Mouse (Mus musculus): ENCODE measurements around the gene Gm28374. TPM values are rescaled to one million over a fixed set of nuclear protein-coding genes. Genes with fewer than 3 reads are reported as not detected.

The Gm28374 gene
- polyA plus RNA-seq, 1 experiment from 2014 or later = 2.5 TPM

DNA sequence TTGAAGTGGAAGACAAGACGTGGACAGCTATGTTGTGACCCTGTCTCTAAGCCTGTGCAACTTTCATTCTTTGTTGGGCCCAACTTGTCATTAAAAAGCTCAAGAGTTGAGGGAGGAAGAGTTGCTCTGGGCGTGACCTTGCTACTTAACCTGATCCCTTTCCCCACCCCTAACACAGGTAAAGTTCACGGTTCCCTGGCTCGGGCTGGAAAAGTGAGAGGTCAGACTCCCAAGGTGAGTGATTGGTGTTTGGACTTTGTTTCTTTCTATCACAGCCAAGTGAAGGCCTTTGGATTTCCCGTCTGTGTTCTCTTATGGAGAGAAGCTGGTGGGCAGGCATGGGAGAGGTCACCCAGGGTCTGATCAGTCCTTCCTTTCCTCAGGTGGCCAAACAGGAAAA, 23.1 kb downstream of the Gm28374 start:
- Histone ChIP-seq H3K4me1 (ENCODE audit: insufficient read depth, low read length) (peaks cover 40% of the 10 kb centered on the region), H3K27ac (ENCODE audit: low read length) (no peak overlapping the region), H3K9ac (replicated peaks; ENCODE audit: low read length) (peak overlapping the region; percentile 88), H3K4me2 (replicated peaks; ENCODE audit: low read depth, low read length) (peak overlapping the region; percentile 85), H3K36me3 (ENCODE audit: insufficient read depth, low read length) (peaks cover 25% of the 10 kb centered on the region), H3K27me3 (ENCODE audit: insufficient read depth, low read length) (no peaks in the 10 kb centered on the region), H3K9me3 (ENCODE audit: low read length) (no peaks in the 10 kb centered on the region), H3K4me3 (ENCODE audit: low read length) (peak overlapping the region; percentile 97)
- no peak for ATAC-seq (ENCODE audit: low FRiP score, low TSS enrichment)
- 75% methylated on average over 5 of the region's 5 CpGs for WGBS

DNA sequence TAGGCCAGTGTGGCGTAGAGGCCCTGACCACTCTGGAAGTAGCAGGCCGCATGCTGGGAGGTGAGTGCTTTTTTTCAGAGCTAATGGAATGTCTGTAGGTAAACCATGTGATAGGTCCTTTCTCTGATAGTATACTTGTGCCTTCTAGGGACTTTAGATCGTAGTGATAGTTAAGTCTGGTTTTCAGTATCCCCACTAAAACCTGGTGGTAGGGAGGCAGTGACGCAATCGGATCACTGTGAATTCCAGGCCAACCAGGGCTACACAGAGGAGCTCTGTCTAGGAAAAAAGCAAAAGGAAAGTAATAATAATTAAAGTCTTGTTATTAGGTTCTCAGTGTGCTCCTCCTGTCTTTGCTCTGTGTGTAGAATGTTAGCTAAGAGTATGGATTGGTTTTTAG, 23.5 kb downstream of the Gm28374 start:
- Histone ChIP-seq H3K4me1 (ENCODE audit: insufficient read depth, low read length) (peaks cover 40% of the 10 kb centered on the region), H3K4me2 (replicated peaks; ENCODE audit: low read depth, low read length) (peak overlapping the region; percentile 85), H3K27me3 (ENCODE audit: insufficient read depth, low read length) (no peaks in the 10 kb centered on the region), H3K9ac (replicated peaks; ENCODE audit: low read length) (peak overlapping the region; percentile 88), H3K36me3 (ENCODE audit: insufficient read depth, low read length) (peaks cover 30% of the 10 kb centered on the region), H3K4me3 (ENCODE audit: low read length) (peak overlapping the region; percentile 97), H3K9me3 (ENCODE audit: low read length) (no peaks in the 10 kb centered on the region), H3K27ac (ENCODE audit: low read length) (0 out of 2 replicates have a peak overlapping the region, but pooled peaks have one; percentile 64)
- 34% methylated on average over 5 of the region's 5 CpGs for WGBS
- no peak for ATAC-seq (ENCODE audit: low FRiP score, low TSS enrichment)

DNA sequence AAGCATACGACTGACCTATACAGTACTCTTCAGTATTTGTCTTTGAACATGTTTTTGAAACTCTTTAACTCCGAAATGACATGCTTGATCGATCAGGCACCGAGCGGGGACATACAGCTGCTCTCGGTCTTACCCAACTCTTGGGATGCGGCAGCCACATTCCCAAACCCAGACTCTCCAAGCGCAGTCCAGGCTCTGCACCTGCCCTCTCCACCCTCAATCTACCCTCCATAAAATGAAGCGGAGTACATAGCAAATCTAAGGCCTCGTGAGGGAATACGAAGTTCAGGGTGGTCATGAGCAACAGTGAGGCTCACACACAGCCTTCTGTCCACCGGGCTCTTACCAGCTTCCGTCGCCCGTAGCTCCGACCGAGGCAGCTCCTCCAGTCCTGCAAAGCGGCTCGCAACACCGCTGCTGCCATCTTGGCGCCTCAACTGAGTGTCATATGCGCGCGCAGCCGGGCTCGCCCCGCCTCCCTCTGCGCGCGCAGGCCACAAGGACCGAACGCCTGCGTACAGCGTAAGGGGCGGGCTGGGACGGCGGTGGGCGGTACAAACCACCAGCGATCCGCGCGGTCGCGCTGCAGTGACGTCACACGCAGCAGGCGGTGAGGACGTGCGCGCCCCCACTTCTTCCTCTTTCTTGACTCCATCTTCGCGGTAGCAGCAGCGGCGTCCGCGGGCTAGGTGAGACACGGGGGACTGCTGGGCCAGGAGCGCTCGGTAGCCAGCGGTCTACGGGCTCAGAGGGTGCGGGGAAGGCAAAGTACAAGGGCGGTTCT, 24.6 kb downstream of the Gm28374 start, which contains the start of the genes Mrpl49 and Fau:
Gene Mrpl49 (minus strand): TSS at position 473 of the 784 bp plus-strand sequence.
Gene Fau (plus strand): TSS at position 532 of the 784 bp plus-strand sequence.
- peak within 1 kb of the TSS; percentile 97 for H3K4me3 ChIP-seq (ENCODE audit: low read length)
- peaks cover 40% of the 10 kb centered on the region for H3K36me3 ChIP-seq (ENCODE audit: insufficient read depth, low read length)
- no peaks in the 10 kb centered on the region for H3K27me3 ChIP-seq (ENCODE audit: insufficient read depth, low read length)
- no peaks in the 10 kb centered on the region for H3K9me3 ChIP-seq (ENCODE audit: low read length)
- H3K9ac ChIP-seq (replicated peaks; ENCODE audit: low read length) = peak within 1 kb of the TSS; percentile 91
- ATAC-seq (ENCODE audit: low FRiP score, low TSS enrichment) = peak; percentile 88
- peaks cover 33% of the 10 kb centered on the region for H3K4me1 ChIP-seq (ENCODE audit: insufficient read depth, low read length)
- H3K27ac ChIP-seq (ENCODE audit: low read length) = peak within 1 kb of the TSS; percentile 75
- under 1% methylated on average over 55 of the region's 63 CpGs for WGBS
- H3K4me2 ChIP-seq (replicated peaks; ENCODE audit: low read depth, low read length) = peak within 1 kb of the TSS; percentile 88

DNA sequence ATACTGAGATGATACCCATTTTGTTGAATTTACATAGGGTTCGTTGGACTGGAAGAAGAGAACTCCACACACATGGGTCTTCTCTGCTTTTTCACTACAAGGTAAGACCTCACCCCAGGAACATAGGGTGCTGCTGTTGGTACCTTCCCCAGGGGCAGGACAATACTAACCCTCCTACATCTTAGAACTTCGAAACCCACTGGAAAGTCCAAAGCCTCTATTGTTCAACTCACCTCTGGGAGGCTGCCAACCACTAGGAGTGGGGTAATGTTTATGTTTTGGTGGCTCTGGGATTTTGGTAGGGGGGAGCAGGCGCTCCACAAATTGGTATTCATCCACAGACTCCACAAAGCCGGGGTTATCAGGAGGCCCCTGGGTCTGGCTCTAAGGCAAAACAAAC, 25.4 kb downstream of the Gm28374 start:
- H3K27ac ChIP-seq (ENCODE audit: low read length) = no peak overlapping the region
- peak overlapping the region; percentile 91 for H3K9ac ChIP-seq (replicated peaks; ENCODE audit: low read length)
- peaks cover 25% of the 10 kb centered on the region for H3K4me1 ChIP-seq (ENCODE audit: insufficient read depth, low read length)
- no peak for ATAC-seq (ENCODE audit: low FRiP score, low TSS enrichment)
- 46% methylated on average over 4 of the region's 4 CpGs for WGBS
- peak overlapping the region; percentile 97 for H3K4me3 ChIP-seq (ENCODE audit: low read length)
- H3K9me3 ChIP-seq (ENCODE audit: low read length) = no peaks in the 10 kb centered on the region
- H3K36me3 ChIP-seq (ENCODE audit: insufficient read depth, low read length) = peaks cover 48% of the 10 kb centered on the region
- no peaks in the 10 kb centered on the region for H3K27me3 ChIP-seq (ENCODE audit: insufficient read depth, low read length)
- peak overlapping the region; percentile 88 for H3K4me2 ChIP-seq (replicated peaks; ENCODE audit: low read depth, low read length)

DNA sequence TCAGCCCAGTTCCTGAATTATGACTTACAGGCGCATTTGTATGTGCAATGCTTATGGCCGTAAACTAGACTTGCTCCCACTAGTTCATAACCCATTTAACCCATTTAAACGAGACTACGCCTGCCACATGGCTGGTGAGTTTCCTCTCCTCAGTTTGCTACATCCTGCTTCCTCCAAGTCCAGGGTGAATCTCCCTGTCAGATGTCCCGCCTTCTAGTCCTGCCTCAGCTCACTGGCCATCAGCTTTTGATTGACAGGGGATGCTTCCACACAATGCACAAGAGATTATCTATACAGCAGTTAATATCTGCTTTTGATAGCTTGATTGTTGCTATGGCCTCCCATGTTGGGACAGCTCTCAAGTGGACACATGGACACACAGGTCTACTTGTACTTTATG, 27.8 kb downstream of the Gm28374 start:
- Histone ChIP-seq H3K36me3 (ENCODE audit: insufficient read depth, low read length) (peaks cover 67% of the 10 kb centered on the region), H3K27me3 (ENCODE audit: insufficient read depth, low read length) (no peaks in the 10 kb centered on the region), H3K9ac (replicated peaks; ENCODE audit: low read length) (no peak overlapping the region), H3K4me3 (ENCODE audit: low read length) (no peak overlapping the region), H3K9me3 (ENCODE audit: low read length) (no peaks in the 10 kb centered on the region), H3K4me2 (replicated peaks; ENCODE audit: low read depth, low read length) (no peak overlapping the region), H3K4me1 (ENCODE audit: insufficient read depth, low read length) (peaks cover 20% of the 10 kb centered on the region), H3K27ac (ENCODE audit: low read length) (no peak overlapping the region)
- WGBS = 74% methylated on average over 5 of the region's 5 CpGs
- ATAC-seq (ENCODE audit: low FRiP score, low TSS enrichment) = no peak

DNA sequence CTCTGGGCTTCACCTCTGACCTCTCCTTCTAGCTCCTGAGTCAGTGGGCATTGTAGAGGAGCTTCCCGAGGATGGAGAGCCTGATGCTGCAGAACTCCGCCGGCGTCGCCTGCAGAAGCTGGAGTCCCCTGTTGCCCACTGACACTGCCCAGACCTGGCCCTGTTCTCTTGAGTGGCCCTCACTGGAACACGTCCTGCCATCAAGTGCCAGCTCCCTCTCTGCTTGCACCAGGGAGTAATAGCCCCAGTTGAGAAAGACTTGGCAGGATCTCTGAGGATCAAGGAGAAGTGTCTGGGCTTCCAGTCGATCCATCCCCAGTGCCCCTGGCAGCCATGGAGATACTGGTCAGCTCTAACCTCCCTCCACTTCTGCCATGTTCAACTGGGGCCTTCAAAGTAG, 29.5 kb downstream of the Gm28374 start:
- Histone ChIP-seq H3K27me3 (ENCODE audit: insufficient read depth, low read length) (no peaks in the 10 kb centered on the region), H3K9me3 (ENCODE audit: low read length) (no peaks in the 10 kb centered on the region), H3K4me1 (ENCODE audit: insufficient read depth, low read length) (peaks cover 20% of the 10 kb centered on the region), H3K27ac (ENCODE audit: low read length) (no peak overlapping the region), H3K4me3 (ENCODE audit: low read length) (no peak overlapping the region), H3K4me2 (replicated peaks; ENCODE audit: low read depth, low read length) (no peak overlapping the region), H3K36me3 (ENCODE audit: insufficient read depth, low read length) (peaks cover 76% of the 10 kb centered on the region), H3K9ac (replicated peaks; ENCODE audit: low read length) (no peak overlapping the region)
- ATAC-seq (ENCODE audit: low FRiP score, low TSS enrichment) = no peak
- WGBS = 89% methylated on average over 7 of the region's 7 CpGs

DNA sequence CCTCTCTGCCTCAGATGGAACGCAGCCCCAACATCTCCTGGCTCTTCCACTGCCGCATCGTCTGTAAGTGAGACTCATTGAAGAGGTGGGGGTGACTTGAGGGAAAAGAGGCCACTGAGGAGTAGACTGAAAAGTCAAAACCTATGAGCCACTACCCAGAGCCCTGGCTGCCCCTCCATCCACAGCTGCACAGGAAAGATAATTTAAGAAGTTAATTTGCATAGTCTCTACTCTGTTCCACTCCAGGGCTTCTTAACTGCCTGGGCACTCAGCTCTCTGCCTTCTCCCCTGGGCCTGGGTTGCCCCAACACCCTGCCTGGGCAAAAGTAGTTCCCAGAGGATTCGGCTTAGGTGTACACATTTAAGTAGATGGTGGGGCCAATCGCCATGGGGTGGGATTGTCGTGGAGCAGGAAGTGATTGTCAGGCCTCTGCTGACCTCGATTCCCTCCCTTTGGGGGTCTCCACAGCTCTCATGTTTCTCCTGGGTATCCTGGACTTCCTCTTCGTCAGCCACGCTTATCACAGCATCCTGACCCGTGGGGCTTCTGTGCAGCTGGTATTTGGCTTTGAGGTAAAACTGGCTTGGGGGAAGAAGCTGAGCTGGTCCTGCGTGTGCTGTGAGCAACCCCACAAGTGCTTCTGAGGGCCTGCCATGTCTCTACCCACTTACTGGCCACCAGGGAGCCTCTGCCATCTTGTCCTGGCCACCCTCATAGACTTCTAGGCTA, 33.2 kb downstream of the Gm28374 start:
- 84% methylated on average over 11 of the region's 11 CpGs for WGBS
- ATAC-seq (ENCODE audit: low FRiP score, low TSS enrichment) = no peak
- Histone ChIP-seq H3K4me3 (ENCODE audit: low read length) (no peak overlapping the region), H3K9ac (replicated peaks; ENCODE audit: low read length) (0 out of 2 replicates have a peak overlapping the region, but pooled peaks have one; percentile 22), H3K27ac (ENCODE audit: low read length) (no peak overlapping the region), H3K9me3 (ENCODE audit: low read length) (no peaks in the 10 kb centered on the region), H3K4me1 (ENCODE audit: insufficient read depth, low read length) (peaks cover 16% of the 10 kb centered on the region), H3K36me3 (ENCODE audit: insufficient read depth, low read length) (peaks cover 59% of the 10 kb centered on the region), H3K27me3 (ENCODE audit: insufficient read depth, low read length) (no peaks in the 10 kb centered on the region), H3K4me2 (replicated peaks; ENCODE audit: low read depth, low read length) (no peak overlapping the region)

DNA sequence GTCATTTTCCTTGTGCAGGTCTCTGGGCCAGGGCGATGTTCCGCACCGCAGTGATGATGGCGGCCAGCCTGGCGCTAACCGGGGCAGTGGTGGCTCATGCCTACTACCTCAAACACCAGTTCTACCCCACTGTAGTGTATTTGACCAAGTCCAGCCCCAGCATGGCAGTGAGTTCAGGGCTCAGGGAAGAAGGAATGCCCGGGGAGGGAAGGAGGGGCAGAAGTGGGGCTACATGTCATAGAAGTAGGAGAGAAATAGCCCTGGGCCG, 34.2 kb downstream of the Gm28374 start:
- 86% methylated on average over 8 of the region's 8 CpGs for WGBS
- H3K4me2 ChIP-seq (replicated peaks; ENCODE audit: low read depth, low read length) = peak overlapping the region; percentile 71
- H3K27ac ChIP-seq (ENCODE audit: low read length) = no peak overlapping the region
- H3K9ac ChIP-seq (replicated peaks; ENCODE audit: low read length) = peak overlapping the region; percentile 86
- ATAC-seq (ENCODE audit: low FRiP score, low TSS enrichment) = no peak
- peaks cover 16% of the 10 kb centered on the region for H3K4me1 ChIP-seq (ENCODE audit: insufficient read depth, low read length)
- H3K27me3 ChIP-seq (ENCODE audit: insufficient read depth, low read length) = no peaks in the 10 kb centered on the region
- peak overlapping the region; percentile 77 for H3K4me3 ChIP-seq (ENCODE audit: low read length)
- peaks cover 49% of the 10 kb centered on the region for H3K36me3 ChIP-seq (ENCODE audit: insufficient read depth, low read length)
- no peaks in the 10 kb centered on the region for H3K9me3 ChIP-seq (ENCODE audit: low read length)

DNA sequence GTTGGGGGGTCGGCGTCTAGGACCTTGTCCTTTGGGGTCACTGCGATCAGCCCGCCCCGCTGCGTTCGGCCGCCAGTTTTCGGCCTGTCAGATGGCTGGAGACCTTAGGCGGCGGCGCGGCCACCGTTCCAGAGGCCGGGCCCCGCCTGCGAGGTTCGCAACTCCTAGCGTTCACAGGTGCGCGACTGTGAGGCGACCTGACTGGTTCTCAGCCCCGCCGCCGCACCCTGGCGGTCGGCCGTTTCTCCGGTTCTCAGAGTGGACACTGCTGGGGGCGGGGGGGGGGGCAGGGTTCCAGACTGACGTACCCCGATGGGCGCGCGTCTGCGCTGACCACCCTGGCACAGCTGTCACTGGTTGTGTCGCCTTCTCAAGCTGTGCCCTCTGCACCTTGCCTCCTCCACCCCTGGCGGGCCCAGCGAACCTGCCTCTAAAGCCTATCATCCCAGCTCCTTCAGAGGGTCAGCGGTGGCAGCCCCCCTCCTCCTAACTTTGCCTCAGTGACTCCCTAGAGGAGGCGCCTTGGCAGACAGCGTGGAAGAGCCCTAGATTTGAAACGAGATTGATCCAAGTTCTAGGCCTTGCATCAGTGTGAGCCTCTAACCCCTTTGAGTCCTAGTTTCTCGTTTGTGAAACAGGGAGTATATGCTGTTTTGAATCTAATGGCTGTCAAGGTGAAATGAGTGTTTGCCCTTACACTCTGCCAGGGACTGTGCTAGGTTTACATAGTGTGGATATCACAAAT, 34.7 kb downstream of the Gm28374 start:
- Histone ChIP-seq H3K4me3 (ENCODE audit: low read length) (peak overlapping the region; percentile 77), H3K9ac (replicated peaks; ENCODE audit: low read length) (peak overlapping the region; percentile 86), H3K27me3 (ENCODE audit: insufficient read depth, low read length) (no peaks in the 10 kb centered on the region), H3K36me3 (ENCODE audit: insufficient read depth, low read length) (peaks cover 44% of the 10 kb centered on the region), H3K27ac (ENCODE audit: low read length) (peak overlapping the region; percentile 98), H3K9me3 (ENCODE audit: low read length) (no peaks in the 10 kb centered on the region), H3K4me1 (ENCODE audit: insufficient read depth, low read length) (peaks cover 17% of the 10 kb centered on the region), H3K4me2 (replicated peaks; ENCODE audit: low read depth, low read length) (peak overlapping the region; percentile 71)
- under 1% methylated on average over 43 of the region's 44 CpGs for WGBS
- ATAC-seq (ENCODE audit: low FRiP score, low TSS enrichment) = peak; percentile 10

Measured in kidney, embryonic 16.5 days (tissue).